Mouse (Mus musculus): ENCODE data around the gene Mcm3ap. TPM values are rescaled to one million over a fixed set of nuclear protein-coding genes. Genes with fewer than 3 reads are reported as not detected.

Mcm3ap gene
- total and polyA plus RNA-seq, 3 experiments, result 26.4 to 47.8 (median 34.2) TPM

DNA sequence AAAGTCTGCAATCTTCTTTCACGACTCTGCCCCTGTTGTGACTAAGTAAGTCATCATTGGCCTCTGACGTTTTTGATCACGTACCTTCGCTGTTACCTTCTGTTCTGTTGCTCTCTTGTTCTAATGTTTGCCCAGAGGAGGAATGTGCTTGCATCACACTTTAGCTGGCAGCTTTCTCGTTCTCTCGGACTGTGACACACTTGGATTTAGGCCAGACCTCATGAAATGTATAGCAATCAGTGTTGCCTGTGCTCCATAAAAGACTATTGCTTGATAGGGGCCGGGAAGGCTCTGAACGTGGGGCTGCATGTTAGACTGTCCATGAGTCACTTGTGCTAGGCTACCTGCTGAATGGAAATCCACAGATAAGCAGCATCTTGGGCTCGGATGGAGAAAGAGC is 68.9 kb downstream of the Mcm3ap start:
- Histone ChIP-seq H3K4me3 (replicated peaks in 1 of 3; ENCODE audit: low read depth in 2 of 3, low read length in 2 of 3, poor library complexity in 1 of 3) (no peak overlapping the region), H3K36me3 (replicated peaks in 1 of 2; ENCODE audit: control insufficient read depth in 1 of 2, insufficient read depth in 1 of 2, low read length in 1 of 2) (peaks cover 82 to 96% of the 10 kb centered on the region in 2 experiments), H3K27ac (ENCODE audit: insufficient read depth, low read depth) (no peak overlapping the region), H3K79me2 (replicated peaks; ENCODE audit: control insufficient read depth, extremely low read depth, insufficient read depth, poor library complexity, severe bottlenecking) (no peaks in the 10 kb centered on the region), H3K4me1 (ENCODE audit: control insufficient read depth in 1 of 2, insufficient read depth in 2 of 2) (peaks cover 0 to 23% of the 10 kb centered on the region in 2 experiments; a peak in 2 of 4 replicates), H3K4me2 (ENCODE audit: insufficient read depth, low read depth, poor library complexity, severe bottlenecking) (no peak overlapping the region), H3K27me3 (replicated peaks) (no peaks in the 10 kb centered on the region), H3K9me3 (replicated peaks; ENCODE audit: low read length) (no peaks in the 10 kb centered on the region), H3K9ac (ENCODE audit: insufficient read depth, low read depth) (no peak overlapping the region)
- in situ Hi-C loops (cut with MboI; ENCODE audit: low pct_ligation_motif_present, low pct_unique_long_range_greater_than_20kb, low sequenced_read_pairs), result loop anchor here (10.0 kb wide), 1 partner anchor 63 kb away; no protein-coding TSS in a partner anchor
- dilution Hi-C loops (cut with MboI; ENCODE audit: extremely low pct_ligation_motif_present, extremely low pct_unique_long_range_greater_than_20kb, low sequenced_read_pairs), result no loop called here
- no peak for DNase-seq (ENCODE audit: extremely low read depth)
- no peak for TF ChIP-seq ZNF384 (IDR thresholded peaks at IDR 0.05; ENCODE audit: low read depth, low read length)
- no peak for TF ChIP-seq ZMIZ1 (IDR thresholded peaks at IDR 0.05; ENCODE audit: low read depth, low read length)
- no peak for TF ChIP-seq POLR2AphosphoS2 (IDR thresholded peaks at IDR 0.05; ENCODE audit: low read depth, low read length)
- no peak for TF ChIP-seq MYC (IDR thresholded peaks at IDR 0.05; ENCODE audit: low read depth, low read length)
- TF ChIP-seq USF2 (conservative IDR thresholded peaks at IDR 0.05; ENCODE audit: low read depth, low read length), result no peak
- TF ChIP-seq EP300 (IDR thresholded peaks at IDR 0.05; ENCODE audit: low read length), result no peak

GRCm38 (mm10) chr10:76541336-76542085 is 72.8 kb downstream of the Mcm3ap start:
- Histone ChIP-seq H3K9ac (ENCODE audit: insufficient read depth, low read depth) (no peak overlapping the region), H3K79me2 (replicated peaks; ENCODE audit: control insufficient read depth, extremely low read depth, insufficient read depth, poor library complexity, severe bottlenecking) (no peaks in the 10 kb centered on the region), H3K9me3 (replicated peaks; ENCODE audit: low read length) (no peaks in the 10 kb centered on the region), H3K36me3 (replicated peaks in 1 of 2; ENCODE audit: control insufficient read depth in 1 of 2, insufficient read depth in 1 of 2, low read length in 1 of 2) (peaks cover 87 to 99% of the 10 kb centered on the region in 2 experiments), H3K4me2 (ENCODE audit: insufficient read depth, low read depth, poor library complexity, severe bottlenecking) (no peak overlapping the region), H3K27ac (ENCODE audit: insufficient read depth, low read depth) (no peak overlapping the region), H3K4me1 (ENCODE audit: control insufficient read depth in 1 of 2, insufficient read depth in 2 of 2) (peaks cover 0 to 15% of the 10 kb centered on the region in 2 experiments; a peak in 2 of 4 replicates), H3K4me3 (replicated peaks in 1 of 3; ENCODE audit: low read depth in 2 of 3, low read length in 2 of 3, poor library complexity in 1 of 3) (no peak overlapping the region), H3K27me3 (replicated peaks) (no peaks in the 10 kb centered on the region)
- no peak for TF ChIP-seq SMC3 (IDR thresholded peaks at IDR 0.05; ENCODE audit: low read depth, low read length)
- no peak for TF ChIP-seq ZNF384 (IDR thresholded peaks at IDR 0.05; ENCODE audit: low read depth, low read length)
- no peak for TF ChIP-seq ZC3H11A (IDR thresholded peaks at IDR 0.05; ENCODE audit: low read depth, low read length)
- TF ChIP-seq GABPA (IDR thresholded peaks at IDR 0.05; ENCODE audit: insufficient replicate concordance, low read depth, low read length), result no peak
- no peak for TF ChIP-seq CTCF (conservative IDR thresholded peaks at IDR 0.05 in 1 of 2, IDR thresholded peaks at IDR 0.05 in 1 of 2; ENCODE audit: low read depth in 2 of 2, low read length in 2 of 2)
- no peak for TF ChIP-seq JUND (conservative IDR thresholded peaks at IDR 0.05; ENCODE audit: low read depth, low read length)
- no peak for TF ChIP-seq POLR2AphosphoS2 (IDR thresholded peaks at IDR 0.05; ENCODE audit: low read depth, low read length)
- no peak for TF ChIP-seq ETS1 (conservative IDR thresholded peaks at IDR 0.05; ENCODE audit: low read depth, low read length)
- no peak for TF ChIP-seq CHD1 (IDR thresholded peaks at IDR 0.05; ENCODE audit: low read depth, low read length)
- no peak for TF ChIP-seq SIN3A (IDR thresholded peaks at IDR 0.05; ENCODE audit: low read length)
- no peak for TF ChIP-seq ELF1 (IDR thresholded peaks at IDR 0.05; ENCODE audit: low read depth, low read length)
- TF ChIP-seq MAZ (IDR thresholded peaks at IDR 0.05; ENCODE audit: low read depth, low read length), result no peak
- TF ChIP-seq PAX5 (IDR thresholded peaks at IDR 0.05; ENCODE audit: low read length), result no peak
- no peak for TF ChIP-seq MEF2A (IDR thresholded peaks at IDR 0.05; ENCODE audit: borderline replicate concordance, low read depth, low read length)
- no peak for TF ChIP-seq TBP (conservative IDR thresholded peaks at IDR 0.05; ENCODE audit: low read depth, low read length)
- TF ChIP-seq NELFE (IDR thresholded peaks at IDR 0.05; ENCODE audit: low read depth, low read length), result no peak
- TF ChIP-seq USF2 (conservative IDR thresholded peaks at IDR 0.05; ENCODE audit: low read depth, low read length), result no peak
- in situ Hi-C loops (cut with MboI; ENCODE audit: low pct_ligation_motif_present, low pct_unique_long_range_greater_than_20kb, low sequenced_read_pairs) (no loop called here), dilution Hi-C loops (cut with MboI; ENCODE audit: extremely low pct_ligation_motif_present, extremely low pct_unique_long_range_greater_than_20kb, low sequenced_read_pairs) (no loop called here)
- no peak for DNase-seq (ENCODE audit: extremely low read depth)
